17 mouse cellular contexts compared by ENCODE assay signal in genomic region chr8:90882088-90882691, GRCm38 (mm10).
"Had no signal": no experiment of that assay in that cellular context is flagged by ENCODE, and none has a peak within 500 bp of the region (broad histone marks: within the 10 kb centered on the region; RNA-seq: fewer than 3 reads in every experiment).

No protein-coding gene starts in this region.

- H3K27me3 ChIP-seq: limb, embryonic 15.5 days had no signal

- H3K4me2 ChIP-seq: limb, embryonic 15.5 days; liver, embryonic 12.5 days; lung, embryonic 14.5 days; midbrain, embryonic 11.5 days had no signal

- H3K4me3 ChIP-seq: layer of hippocampus, adult 2 months; limb, embryonic 15.5 days; liver, embryonic 12.5 days; myocyte had no signal

- DNase-seq: kidney, adult 11 months; kidney, adult 9 months; kidney, postnatal 10 days; kidney, postnatal 4 days; lung, embryonic 14.5 days; lung, postnatal 10 days; lung, postnatal 4 days; retina, postnatal 1 day; right cerebral cortex, postnatal 4 days; spleen, adult 18-20 months; thymus, adult 2 months; thymus, postnatal 36 days had no signal

- ATAC-seq: liver, embryonic 12.5 days had no signal

- H3K9ac ChIP-seq: limb, embryonic 15.5 days; liver, embryonic 12.5 days; lung, embryonic 14.5 days had no signal

- H3K27ac ChIP-seq: layer of hippocampus, adult 2 months; limb, embryonic 15.5 days; liver, embryonic 12.5 days had no signal

- H3K9me3 ChIP-seq: limb, embryonic 15.5 days; liver, embryonic 12.5 days had no signal

- H3K36me3 ChIP-seq: limb, embryonic 15.5 days; liver, embryonic 12.5 days had no signal
